Mouse (Mus musculus): Measurements from ENCODE around the gene Rmnd5b. TPM values are rescaled to one million over a fixed set of nuclear protein-coding genes. Genes with fewer than 3 reads are reported as not detected.
"Not testable (repeated sequence)": the region's sequence is repeated elsewhere in the genome, so short reads cannot be mapped to it uniquely, and the experiment has no call there.

The Rmnd5b gene
- total RNA-seq, 4 experiments from 2014 or later, result 12.6 to 19.1 (median 15.3) TPM

DNA sequence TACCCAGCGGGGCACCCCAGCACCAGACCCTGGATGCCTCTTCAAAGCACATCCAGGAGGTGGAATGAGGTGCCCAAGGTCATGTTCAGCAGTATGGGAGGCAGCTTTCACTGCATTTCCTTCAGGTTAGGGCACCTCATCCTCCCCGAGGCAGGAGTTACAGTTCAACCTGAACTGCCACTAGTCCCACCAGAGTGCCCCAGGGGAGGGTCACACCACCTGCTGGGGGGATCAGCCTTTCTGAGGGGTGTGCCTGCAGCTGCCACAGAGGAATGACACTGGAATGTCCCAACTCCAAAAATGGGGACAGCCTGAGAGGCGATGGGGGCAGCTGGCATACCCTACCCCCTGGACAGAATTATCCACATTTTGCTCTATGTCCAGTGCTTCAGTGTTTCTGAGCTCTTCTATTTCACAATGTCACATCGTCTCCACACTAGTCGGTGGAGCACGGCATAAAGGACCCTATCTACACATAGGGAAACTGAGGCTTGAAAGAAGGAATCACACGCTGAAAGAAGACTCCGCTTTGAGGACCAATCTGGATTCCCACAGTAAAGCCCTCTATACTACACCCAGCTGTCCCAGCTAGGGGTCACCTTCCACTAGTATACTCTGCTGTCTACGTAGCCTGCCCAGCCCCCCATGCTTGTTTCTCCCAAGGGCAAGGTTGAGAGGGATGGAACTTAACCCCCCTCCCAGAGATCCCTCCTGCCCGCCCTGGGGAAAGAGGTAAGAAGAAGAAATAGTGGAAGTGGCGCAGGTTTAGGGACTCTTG, 13.6 kb upstream of the Rmnd5b start:
- DNase-seq (ENCODE audit: low spot score), result no peak

- DNase-seq (ENCODE audit: low spot score), result no peak
These were observed 12.9 kb upstream of the Rmnd5b start for GRCm38 (mm10) chr11:51648566-51648965.

DNA sequence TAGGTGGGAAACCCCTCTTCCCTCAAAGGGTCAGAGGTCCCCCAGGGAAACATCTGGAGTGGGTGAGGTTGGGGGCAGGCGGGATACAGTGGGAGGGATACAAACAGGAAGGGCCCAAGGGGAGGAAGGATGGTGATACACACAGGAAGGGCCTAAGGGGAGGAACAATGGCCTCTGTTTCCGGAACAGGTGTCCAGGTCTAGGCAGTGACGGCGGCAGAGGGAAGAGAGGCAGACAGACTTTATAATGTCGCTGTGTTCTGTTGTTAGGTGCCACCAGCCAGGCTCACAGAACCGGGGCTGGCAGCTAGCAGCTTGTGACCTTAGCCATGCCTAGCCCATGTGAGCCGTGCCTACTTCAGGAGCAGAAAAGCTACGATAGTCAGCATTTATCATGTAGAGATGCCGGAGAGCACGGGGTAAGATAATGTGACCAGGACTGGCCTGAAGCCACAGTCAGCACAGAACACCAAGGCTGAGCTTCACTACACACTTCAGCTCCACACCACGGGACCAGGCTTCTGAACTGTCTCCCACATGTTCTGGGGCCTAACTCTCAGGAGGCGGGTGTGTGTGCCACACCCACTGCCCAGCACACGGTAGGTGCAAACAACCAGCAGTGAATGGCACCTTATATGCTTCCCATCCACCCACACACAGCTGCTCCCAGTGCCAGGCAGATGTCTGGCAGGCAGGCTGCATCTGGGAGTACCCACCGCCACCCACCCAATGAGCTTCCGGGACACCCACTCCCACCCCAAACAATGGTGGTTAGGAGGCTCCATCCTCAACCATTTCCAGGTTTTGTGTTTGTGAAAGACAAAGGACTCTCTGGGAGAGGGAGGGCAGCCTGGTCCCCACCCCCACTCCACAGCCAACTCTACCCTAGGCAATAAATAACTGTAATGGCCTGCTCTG, 11.3 kb upstream of the Rmnd5b start:
- peak; percentile 81 for DNase-seq (ENCODE audit: low spot score)

- DNase-seq (ENCODE audit: low spot score), result no peak
These were observed 10.5 kb upstream of the Rmnd5b start for GRCm38 (mm10) chr11:51646245-51646644.

- no peak for DNase-seq (ENCODE audit: low spot score)
These were observed 9.6 kb upstream of the Rmnd5b start for GRCm38 (mm10) chr11:51645293-51645692.

- DNase-seq (ENCODE audit: low spot score), result no peak
These were observed 8.5 kb upstream of the Rmnd5b start for GRCm38 (mm10) chr11:51644217-51644616.

DNA sequence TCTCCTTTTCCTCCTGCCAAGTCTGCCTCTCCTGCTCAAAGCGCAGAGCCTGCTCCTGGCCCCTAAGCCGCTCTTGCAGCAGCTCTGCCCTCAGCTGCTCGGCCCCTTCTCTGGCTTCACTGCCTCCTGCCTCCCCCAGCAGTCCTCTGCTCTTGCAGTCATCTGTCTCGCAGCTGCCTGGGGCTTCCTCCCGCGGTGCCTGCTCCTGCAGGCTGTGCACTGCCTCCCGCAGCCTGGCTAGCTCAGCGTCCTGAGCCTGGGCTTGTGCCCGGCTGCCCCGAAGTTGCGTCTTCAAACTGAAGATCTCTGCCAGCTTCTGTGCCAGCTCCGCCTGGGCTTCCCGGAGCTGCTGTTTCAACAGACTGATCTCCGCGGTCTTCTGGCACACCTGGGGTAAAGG, 8.1 kb upstream of the Rmnd5b start:
- no peak for DNase-seq (ENCODE audit: low spot score)

DNA sequence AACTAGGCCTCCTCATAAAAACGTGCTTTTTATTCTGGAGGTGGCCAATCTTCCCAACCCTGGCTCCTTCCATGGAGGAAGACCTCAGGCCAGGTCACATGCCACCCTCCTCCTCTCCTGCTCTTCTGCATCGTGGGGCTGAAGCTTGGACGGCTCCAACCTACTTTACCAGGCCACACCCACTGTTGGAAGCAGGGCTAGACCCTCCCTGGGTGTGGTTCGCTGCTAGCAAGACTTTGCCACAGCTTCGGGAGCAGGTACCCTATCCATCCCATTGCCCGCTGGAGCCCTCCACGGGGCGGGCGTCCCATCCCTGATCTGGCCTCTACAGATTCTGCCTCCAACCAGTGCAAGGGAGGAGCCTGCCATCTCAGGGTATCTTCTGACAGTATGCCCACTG, 7.5 kb upstream of the Rmnd5b start:
- no peak for DNase-seq (ENCODE audit: low spot score)

GRCm38 (mm10) chr11:51640748-51641147, 5.1 kb upstream of the Rmnd5b start:
- no peak for DNase-seq (ENCODE audit: low spot score)

DNA sequence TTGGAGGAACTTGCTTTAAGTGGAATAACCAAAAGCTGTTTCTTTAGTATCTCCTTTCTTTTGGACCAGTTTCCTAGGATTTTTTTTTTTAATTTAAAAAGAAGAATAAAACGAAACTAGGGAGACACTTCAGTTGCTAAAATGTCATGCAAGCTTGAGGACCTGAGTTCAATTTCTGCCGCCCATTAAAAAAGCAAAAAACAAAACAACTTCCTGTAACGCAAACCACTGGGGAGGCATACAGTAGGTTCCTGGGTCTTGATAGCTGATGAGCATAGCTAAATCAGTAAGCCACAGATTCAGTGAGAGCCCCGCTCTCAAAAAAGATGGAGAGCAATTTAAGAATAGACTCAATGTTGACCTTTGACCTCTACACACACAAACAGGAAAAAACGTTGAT, 2.8 kb upstream of the Rmnd5b start:
- no peak for DNase-seq (ENCODE audit: low spot score)

GRCm38 (mm10) chr11:51637971-51638414, 2.3 kb upstream of the Rmnd5b start:
- DNase-seq (ENCODE audit: low spot score), result peak; percentile 52

DNA sequence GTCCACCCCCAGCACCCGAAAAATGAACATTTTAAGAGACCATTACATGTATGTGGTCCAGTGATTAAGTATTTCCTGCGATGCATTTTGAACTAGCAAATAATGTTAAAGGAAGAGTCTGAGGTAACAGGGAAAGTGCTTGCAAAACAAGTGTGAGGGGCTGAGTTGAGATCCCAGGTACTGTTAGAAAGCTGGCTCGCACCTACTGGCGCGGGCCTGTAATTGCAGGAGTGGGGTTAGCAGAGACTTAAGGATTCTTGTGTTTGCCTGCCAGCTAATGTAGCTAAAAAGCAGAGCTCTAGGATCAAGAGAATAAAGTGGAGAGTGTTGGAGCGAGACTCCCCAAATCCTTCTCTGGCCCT, 608 bp upstream of the Rmnd5b start:
- DNase-seq (ENCODE audit: low spot score), result peak; percentile 51

GRCm38 (mm10) chr11:51635127-51635524, 570 bp downstream of the Rmnd5b start:
- no peak for DNase-seq (ENCODE audit: low spot score)

- DNase-seq (ENCODE audit: low spot score), result no peak
These were observed 2.0 kb downstream of the Rmnd5b start for GRCm38 (mm10) chr11:51633721-51634120.

DNA sequence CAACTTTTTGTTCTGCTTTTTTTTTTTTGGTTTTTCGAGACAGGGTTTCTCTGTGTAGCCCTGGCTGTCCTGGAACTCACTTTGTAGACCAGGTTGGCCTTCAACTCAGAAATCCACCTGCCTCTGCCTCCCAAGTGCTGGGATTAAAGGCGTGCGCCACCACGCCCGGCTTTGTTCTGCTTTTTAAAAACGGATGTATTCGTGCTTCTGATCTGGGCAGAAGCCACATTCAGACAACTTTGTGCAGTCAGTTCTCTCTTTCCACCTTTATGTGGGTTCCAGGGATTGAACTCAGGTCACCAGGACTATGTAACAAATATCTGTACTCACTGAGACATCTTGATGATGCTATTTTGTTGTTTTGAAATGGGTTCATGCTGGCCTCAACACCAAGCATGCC, 2.5 kb downstream of the Rmnd5b start:
- not testable (repeated sequence) for DNase-seq (ENCODE audit: low spot score)

DNA sequence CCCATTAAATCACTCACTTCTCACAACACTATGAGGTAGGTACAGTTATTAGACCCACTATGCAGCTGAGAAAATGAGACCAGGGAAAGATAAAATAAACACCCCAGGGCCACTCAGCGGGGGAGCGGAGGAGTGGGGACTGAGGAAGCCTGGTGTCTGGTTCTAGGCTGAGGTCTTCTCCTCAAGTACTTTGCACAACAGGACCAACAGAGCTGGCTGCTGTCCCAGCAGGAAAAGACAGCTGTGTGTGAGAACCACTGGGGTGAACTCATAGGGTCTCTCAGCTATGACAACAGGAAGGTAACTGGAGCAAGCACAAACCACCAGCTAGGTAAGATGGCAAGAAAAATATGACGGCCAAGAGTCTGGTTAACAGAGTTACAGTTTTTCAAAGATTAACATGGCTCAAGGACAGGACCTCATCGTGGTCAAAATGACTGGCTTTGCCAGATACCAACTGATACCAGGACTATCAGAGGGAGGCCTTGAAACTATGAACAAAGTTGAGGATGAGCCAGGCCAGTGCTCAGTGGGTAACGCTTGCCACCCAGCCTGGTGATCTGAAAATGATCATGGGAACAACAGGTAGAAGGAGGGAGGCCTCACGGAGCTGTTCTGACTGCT, 3.5 kb downstream of the Rmnd5b start:
- no peak for DNase-seq (ENCODE audit: low spot score)

- DNase-seq (ENCODE audit: low spot score), result no peak
These were observed 5.9 kb downstream of the Rmnd5b start for GRCm38 (mm10) chr11:51629651-51630314.

- DNase-seq (ENCODE audit: low spot score), result no peak
These were observed 7.8 kb downstream of the Rmnd5b start for GRCm38 (mm10) chr11:51627907-51628306.

DNA sequence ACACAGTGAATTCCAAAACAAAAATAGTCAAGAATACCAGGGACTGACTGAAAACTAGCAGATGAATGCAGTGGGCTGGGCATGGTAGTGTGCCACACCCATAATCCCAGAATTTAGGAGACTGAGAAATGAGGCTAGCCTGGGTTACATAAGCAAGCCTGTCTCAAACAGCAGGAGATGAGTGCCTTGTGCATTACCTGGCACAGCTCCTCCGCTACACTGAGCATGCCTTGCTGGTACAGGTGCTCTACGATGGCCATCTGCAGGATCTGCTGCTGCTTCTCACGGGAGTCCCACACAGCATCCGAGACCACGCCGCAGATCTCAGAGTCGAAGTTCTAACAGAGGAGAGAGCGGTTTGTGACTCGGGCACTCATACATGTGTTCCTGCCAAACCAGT, 8.3 kb downstream of the Rmnd5b start:
- no peak for DNase-seq (ENCODE audit: low spot score)

DNA sequence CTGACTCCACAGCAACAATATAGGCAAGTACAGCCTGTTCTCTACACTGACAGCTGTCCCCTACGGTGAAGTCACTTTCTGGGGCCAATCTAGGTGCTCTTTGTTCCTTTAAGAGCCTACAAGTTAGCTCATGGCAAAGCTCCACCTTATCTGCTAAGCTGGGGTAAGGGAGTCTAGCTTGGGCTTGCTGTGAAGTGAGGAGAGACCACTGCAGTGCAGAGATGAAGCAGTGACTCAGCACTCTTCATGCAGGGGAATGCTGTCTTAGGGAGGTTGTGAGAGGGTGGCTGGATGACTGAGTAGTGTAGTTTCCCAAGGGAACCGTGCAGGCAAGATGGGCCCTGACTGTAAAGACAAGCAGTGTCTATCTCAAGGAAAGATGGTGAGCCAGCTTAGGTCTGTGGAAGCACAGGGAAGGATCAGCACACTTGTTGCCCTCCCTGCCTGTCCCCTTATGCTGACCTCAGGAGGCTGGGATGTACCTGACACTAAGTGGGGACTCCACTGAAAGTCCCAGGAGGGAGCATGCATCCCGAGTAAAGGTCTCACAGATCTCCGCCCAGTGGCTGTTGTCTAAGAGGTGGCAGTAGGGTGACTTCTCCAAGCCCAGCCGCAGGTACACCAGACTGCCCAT, 10.4 kb downstream of the Rmnd5b start:
- no peak for DNase-seq (ENCODE audit: low spot score)

DNA sequence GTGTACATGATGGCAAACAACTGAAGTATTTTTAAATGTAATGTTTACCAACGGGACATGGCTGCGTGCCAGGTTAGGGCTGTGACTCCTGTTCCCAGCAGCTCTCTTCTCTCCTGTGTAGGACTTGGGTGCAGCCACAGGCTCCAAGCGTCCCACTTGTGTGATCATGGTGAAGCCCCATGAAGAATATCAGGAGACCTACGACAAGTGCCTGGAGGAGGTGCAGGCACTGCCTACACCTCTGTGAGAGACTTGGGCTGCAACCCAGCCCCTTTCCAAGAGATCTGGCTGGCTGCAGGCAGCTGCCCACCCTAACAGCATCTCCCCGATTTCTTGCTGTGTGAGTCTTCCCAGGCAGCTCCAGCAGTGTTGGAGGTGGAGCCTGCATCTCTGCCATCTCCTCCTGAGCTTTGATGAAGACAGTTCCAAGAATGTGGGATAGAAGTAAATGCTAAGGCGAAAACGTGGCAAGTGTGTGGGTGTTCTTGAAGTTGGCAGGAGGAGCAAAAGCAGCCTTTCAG, 12.7 kb downstream of the Rmnd5b start:
- DNase-seq (ENCODE audit: low spot score), result no peak

Measured in heart, adult 8-10 months (tissue).